Mouse (Mus musculus): Measurements from ENCODE around the gene Ptprt. TPM values are rescaled to one million over a fixed set of nuclear protein-coding genes. Genes with fewer than 3 reads are reported as not detected.

Gene Ptprt
- polyA plus RNA-seq, 1 experiment from 2014 or later, result 4.6 TPM

GRCm38 (mm10) chr2:162504850-162505249, 156.1 kb downstream of the Ptprt start:
- Histone ChIP-seq H3K27me3 (ENCODE audit: control insufficient read depth, insufficient read depth, low read length) (no peaks in the 10 kb centered on the region), H3K4me1 (ENCODE audit: control insufficient read depth, insufficient read depth, low read length) (no peaks in the 10 kb centered on the region), H3K4me3 (ENCODE audit: low read length) (no peak overlapping the region), H3K9me3 (ENCODE audit: control insufficient read depth, low read length) (no peaks in the 10 kb centered on the region), H3K27ac (ENCODE audit: low read depth, low read length) (no peak overlapping the region), H3K4me2 (replicated peaks; ENCODE audit: low read depth, low read length) (no peak overlapping the region), H3K36me3 (ENCODE audit: control insufficient read depth, insufficient read depth, low read length) (no peaks in the 10 kb centered on the region), H3K9ac (ENCODE audit: low read depth, low read length) (no peak overlapping the region)
- 26% methylated on average over 4 of the region's 4 CpGs for WGBS
- ATAC-seq (ENCODE audit: low FRiP score, low TSS enrichment), result peak; percentile 83

GRCm38 (mm10) chr2:162499501-162499915, 161.4 kb downstream of the Ptprt start:
- no peak for ATAC-seq (ENCODE audit: low FRiP score, low TSS enrichment)
- Histone ChIP-seq H3K4me2 (replicated peaks; ENCODE audit: low read depth, low read length) (no peak overlapping the region), H3K9me3 (ENCODE audit: control insufficient read depth, low read length) (no peaks in the 10 kb centered on the region), H3K4me1 (ENCODE audit: control insufficient read depth, insufficient read depth, low read length) (no peaks in the 10 kb centered on the region), H3K36me3 (ENCODE audit: control insufficient read depth, insufficient read depth, low read length) (no peaks in the 10 kb centered on the region), H3K4me3 (ENCODE audit: low read length) (no peak overlapping the region), H3K27me3 (ENCODE audit: control insufficient read depth, insufficient read depth, low read length) (no peaks in the 10 kb centered on the region), H3K27ac (ENCODE audit: low read depth, low read length) (no peak overlapping the region), H3K9ac (ENCODE audit: low read depth, low read length) (no peak overlapping the region)
- 90% methylated on average over 9 of the region's 9 CpGs for WGBS

DNA sequence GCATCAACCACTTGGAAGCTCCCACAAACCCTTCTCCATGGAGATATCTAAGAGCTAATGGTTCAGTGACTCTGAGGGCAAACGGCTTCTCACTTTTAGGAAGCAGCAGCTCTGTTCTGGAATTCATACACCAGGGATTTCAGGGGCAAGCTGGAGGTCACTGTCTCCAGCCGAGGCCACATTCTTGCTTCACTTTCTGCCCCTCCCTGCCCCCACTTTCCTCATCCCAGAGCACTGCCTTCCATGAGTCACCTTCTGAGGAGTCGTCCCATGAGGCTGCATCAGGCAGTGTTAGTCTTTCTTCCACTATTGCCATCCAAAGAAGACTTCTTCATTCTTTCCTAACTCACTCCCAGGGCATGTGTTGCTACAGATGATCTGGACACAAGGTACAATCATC, 162.8 kb downstream of the Ptprt start:
- no peak overlapping the region for H3K4me3 ChIP-seq (ENCODE audit: low read length)
- WGBS, result 37% methylated on average over 3 of the region's 3 CpGs
- H3K4me1 ChIP-seq (ENCODE audit: control insufficient read depth, insufficient read depth, low read length), result no peaks in the 10 kb centered on the region
- no peak overlapping the region for H3K9ac ChIP-seq (ENCODE audit: low read depth, low read length)
- no peaks in the 10 kb centered on the region for H3K36me3 ChIP-seq (ENCODE audit: control insufficient read depth, insufficient read depth, low read length)
- no peak overlapping the region for H3K4me2 ChIP-seq (replicated peaks; ENCODE audit: low read depth, low read length)
- no peaks in the 10 kb centered on the region for H3K27me3 ChIP-seq (ENCODE audit: control insufficient read depth, insufficient read depth, low read length)
- no peak overlapping the region for H3K27ac ChIP-seq (ENCODE audit: low read depth, low read length)
- no peak for ATAC-seq (ENCODE audit: low FRiP score, low TSS enrichment)
- H3K9me3 ChIP-seq (ENCODE audit: control insufficient read depth, low read length), result no peaks in the 10 kb centered on the region

DNA sequence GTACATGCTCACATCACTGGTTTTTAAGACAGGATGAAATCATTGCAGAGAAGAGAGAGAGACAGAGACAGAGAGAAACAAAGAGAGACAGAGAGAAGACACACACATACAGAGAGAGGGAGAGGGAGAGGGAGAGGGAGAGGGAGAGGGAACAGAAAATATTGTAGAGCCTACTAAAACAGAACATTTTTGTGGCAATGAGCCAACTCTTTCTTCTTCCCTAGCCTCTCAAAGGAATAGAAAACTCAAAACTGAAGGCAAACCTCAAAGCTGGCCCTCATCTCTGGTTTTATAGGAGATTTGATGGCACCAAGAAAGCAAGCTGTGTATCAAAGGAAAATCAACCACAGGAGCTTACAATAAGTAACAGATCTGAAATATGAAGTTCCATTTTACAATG, 176.9 kb downstream of the Ptprt start:
- Histone ChIP-seq H3K4me2 (replicated peaks; ENCODE audit: low read depth, low read length) (no peak overlapping the region), H3K27me3 (ENCODE audit: control insufficient read depth, insufficient read depth, low read length) (no peaks in the 10 kb centered on the region), H3K27ac (ENCODE audit: low read depth, low read length) (no peak overlapping the region), H3K9ac (ENCODE audit: low read depth, low read length) (no peak overlapping the region), H3K4me1 (ENCODE audit: control insufficient read depth, insufficient read depth, low read length) (no peaks in the 10 kb centered on the region), H3K36me3 (ENCODE audit: control insufficient read depth, insufficient read depth, low read length) (no peaks in the 10 kb centered on the region), H3K4me3 (ENCODE audit: low read length) (no peak overlapping the region), H3K9me3 (ENCODE audit: control insufficient read depth, low read length) (no peaks in the 10 kb centered on the region)
- no peak for ATAC-seq (ENCODE audit: low FRiP score, low TSS enrichment)

DNA sequence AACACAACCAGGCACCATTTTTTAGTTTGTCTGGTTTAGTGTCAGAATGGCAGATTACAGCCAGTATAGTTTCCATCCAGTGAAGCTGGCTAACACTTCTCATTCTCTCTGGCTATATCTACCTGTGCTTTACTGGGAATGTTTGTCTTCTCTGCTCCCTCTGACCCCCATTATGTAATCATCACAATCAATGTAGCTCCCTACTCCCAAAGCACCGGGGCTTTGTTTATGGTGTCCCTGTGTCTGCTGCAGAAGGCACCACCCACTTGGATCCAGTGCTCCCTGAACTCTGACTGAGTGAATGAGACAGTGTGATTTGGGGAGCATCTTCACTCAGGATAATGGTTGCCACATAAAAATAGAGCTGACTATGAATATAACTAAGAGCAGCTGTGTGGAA, 217.8 kb downstream of the Ptprt start:
- H3K4me3 ChIP-seq (ENCODE audit: low read length), result no peak overlapping the region
- H3K4me1 ChIP-seq (ENCODE audit: control insufficient read depth, insufficient read depth, low read length), result no peaks in the 10 kb centered on the region
- ATAC-seq (ENCODE audit: low FRiP score, low TSS enrichment), result no peak
- no peaks in the 10 kb centered on the region for H3K27me3 ChIP-seq (ENCODE audit: control insufficient read depth, insufficient read depth, low read length)
- no peak overlapping the region for H3K27ac ChIP-seq (ENCODE audit: low read depth, low read length)
- no peak overlapping the region for H3K4me2 ChIP-seq (replicated peaks; ENCODE audit: low read depth, low read length)
- H3K9me3 ChIP-seq (ENCODE audit: control insufficient read depth, low read length), result no peaks in the 10 kb centered on the region
- no peak overlapping the region for H3K9ac ChIP-seq (ENCODE audit: low read depth, low read length)
- H3K36me3 ChIP-seq (ENCODE audit: control insufficient read depth, insufficient read depth, low read length), result no peaks in the 10 kb centered on the region
- 28% methylated on average over 1 of the region's 1 CpGs for WGBS

GRCm38 (mm10) chr2:162436646-162437045, 224.3 kb downstream of the Ptprt start:
- no peaks in the 10 kb centered on the region for H3K9me3 ChIP-seq (ENCODE audit: control insufficient read depth, low read length)
- no peak for ATAC-seq (ENCODE audit: low FRiP score, low TSS enrichment)
- WGBS, result 93% methylated on average over 3 of the region's 3 CpGs
- no peak overlapping the region for H3K4me2 ChIP-seq (replicated peaks; ENCODE audit: low read depth, low read length)
- H3K27me3 ChIP-seq (ENCODE audit: control insufficient read depth, insufficient read depth, low read length), result no peaks in the 10 kb centered on the region
- H3K27ac ChIP-seq (ENCODE audit: low read depth, low read length), result no peak overlapping the region
- H3K9ac ChIP-seq (ENCODE audit: low read depth, low read length), result no peak overlapping the region
- H3K4me1 ChIP-seq (ENCODE audit: control insufficient read depth, insufficient read depth, low read length), result no peaks in the 10 kb centered on the region
- H3K4me3 ChIP-seq (ENCODE audit: low read length), result no peak overlapping the region
- no peaks in the 10 kb centered on the region for H3K36me3 ChIP-seq (ENCODE audit: control insufficient read depth, insufficient read depth, low read length)

- H3K36me3 ChIP-seq (ENCODE audit: control insufficient read depth, insufficient read depth, low read length), result no peaks in the 10 kb centered on the region
- H3K4me2 ChIP-seq (replicated peaks; ENCODE audit: low read depth, low read length), result no peak overlapping the region
Measured at GRCm38 (mm10) chr2:162430171-162430570, 230.8 kb downstream of the Ptprt start.

GRCm38 (mm10) chr2:162426114-162426513, 234.8 kb downstream of the Ptprt start:
- Histone ChIP-seq H3K4me2 (replicated peaks; ENCODE audit: low read depth, low read length) (no peak overlapping the region), H3K4me1 (ENCODE audit: control insufficient read depth, insufficient read depth, low read length) (no peaks in the 10 kb centered on the region), H3K9ac (ENCODE audit: low read depth, low read length) (no peak overlapping the region), H3K36me3 (ENCODE audit: control insufficient read depth, insufficient read depth, low read length) (no peaks in the 10 kb centered on the region), H3K4me3 (ENCODE audit: low read length) (no peak overlapping the region), H3K27ac (ENCODE audit: low read depth, low read length) (no peak overlapping the region), H3K27me3 (ENCODE audit: control insufficient read depth, insufficient read depth, low read length) (no peaks in the 10 kb centered on the region), H3K9me3 (ENCODE audit: control insufficient read depth, low read length) (no peaks in the 10 kb centered on the region)
- ATAC-seq (ENCODE audit: low FRiP score, low TSS enrichment), result no peak
- 83% methylated on average over 8 of the region's 8 CpGs for WGBS

More at GRCm38 (mm10) chr2:162430171-162430570, 230.8 kb downstream of the Ptprt start:
- Histone ChIP-seq H3K9ac (ENCODE audit: low read depth, low read length) (no peak overlapping the region), H3K9me3 (ENCODE audit: control insufficient read depth, low read length) (no peaks in the 10 kb centered on the region), H3K27ac (ENCODE audit: low read depth, low read length) (no peak overlapping the region), H3K4me1 (ENCODE audit: control insufficient read depth, insufficient read depth, low read length) (no peaks in the 10 kb centered on the region), H3K27me3 (ENCODE audit: control insufficient read depth, insufficient read depth, low read length) (no peaks in the 10 kb centered on the region), H3K4me3 (ENCODE audit: low read length) (no peak overlapping the region)
- WGBS, result 50% methylated on average over 7 of the region's 7 CpGs
- peak; percentile 69 for ATAC-seq (ENCODE audit: low FRiP score, low TSS enrichment)

DNA sequence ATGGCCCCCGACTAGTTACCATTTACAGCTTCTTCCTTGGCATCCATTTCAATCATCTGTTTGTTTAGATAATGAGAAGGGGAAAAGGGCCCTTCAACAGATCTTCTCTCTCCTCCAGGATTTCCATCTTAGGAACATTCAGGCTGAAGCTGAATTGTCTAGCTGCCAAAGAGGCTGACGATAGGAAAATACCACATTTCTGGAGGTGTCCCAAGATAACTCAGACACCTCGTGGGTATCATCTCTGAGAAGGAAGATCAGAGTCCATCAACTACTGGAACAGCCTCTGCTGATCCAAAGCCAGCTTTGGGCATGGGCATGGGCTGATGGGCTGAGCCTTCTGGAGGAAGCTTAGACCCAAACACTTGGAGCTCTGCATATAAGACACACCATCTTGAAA, 242.8 kb downstream of the Ptprt start:
- no peaks in the 10 kb centered on the region for H3K4me1 ChIP-seq (ENCODE audit: control insufficient read depth, insufficient read depth, low read length)
- no peaks in the 10 kb centered on the region for H3K36me3 ChIP-seq (ENCODE audit: control insufficient read depth, insufficient read depth, low read length)
- H3K27me3 ChIP-seq (ENCODE audit: control insufficient read depth, insufficient read depth, low read length), result no peaks in the 10 kb centered on the region
- H3K9me3 ChIP-seq (ENCODE audit: control insufficient read depth, low read length), result no peaks in the 10 kb centered on the region
- no peak overlapping the region for H3K4me3 ChIP-seq (ENCODE audit: low read length)
- H3K9ac ChIP-seq (ENCODE audit: low read depth, low read length), result no peak overlapping the region
- H3K27ac ChIP-seq (ENCODE audit: low read depth, low read length), result no peak overlapping the region
- 81% methylated on average over 3 of the region's 3 CpGs for WGBS
- ATAC-seq (ENCODE audit: low FRiP score, low TSS enrichment), result no peak
- no peak overlapping the region for H3K4me2 ChIP-seq (replicated peaks; ENCODE audit: low read depth, low read length)

Data from kidney, embryonic 14.5 days (tissue).